Mouse (Mus musculus) CH12.LX (cell line): ENCODE results near the gene Ppm1l. TPM values are rescaled to one million over a fixed set of nuclear protein-coding genes. Genes with fewer than 3 reads are reported as not detected.

Experiments
- DNase-seq: peaks from one replicate; pipeline ENCODE4 v3.0.0-alpha.2; 2013; ENCODE audit errors: extremely low read depth
- H3K27ac ChIP-seq: 2 replicates; pipeline ENCODE4 v1.5.1; 2012; ENCODE audit warnings: low read depth, mild to moderate bottlenecking, control low read depth, moderate library complexity; ENCODE audit not compliant: insufficient read depth
- H3K27me3 ChIP-seq: replicated peaks from 2 replicates; pipeline ENCODE3; 2012; ENCODE audit warnings: inconsistent platforms
- H3K36me3 ChIP-seq, 2 experiments: replicated peaks in 1 of 2; 2 replicates each; pipeline versions ENCODE3 to v1.6.1; 2012; ENCODE audit warnings: inconsistent platforms in 1 of 2, low read length in 1 of 2, mild to moderate bottlenecking in 1 of 2, mixed read lengths in 1 of 2, moderate library complexity in 1 of 2; ENCODE audit not compliant: control insufficient read depth in 1 of 2, insufficient read depth in 1 of 2
- H3K4me1 ChIP-seq, 2 experiments: 2 replicates each; pipeline ENCODE4 v1.6.1; 2012; ENCODE audit warnings: inconsistent platforms in 1 of 2, moderate library complexity in 1 of 2; ENCODE audit not compliant: insufficient read depth in 2 of 2, control insufficient read depth in 1 of 2
- H3K4me2 ChIP-seq: 2 replicates; pipeline ENCODE4 v1.6.1; 2012; ENCODE audit warnings: low read depth, mild to moderate bottlenecking, control low read depth; ENCODE audit not compliant: poor library complexity, insufficient read depth, severe bottlenecking
- H3K4me3 ChIP-seq, 3 experiments: fragments of 150-350 bp in 1 of 3; sonication (generic) in 1 of 3; replicated peaks in 1 of 3; 2 replicates each; pipeline versions ENCODE3 to v1.5.1; 2011 to 2012; ENCODE audit warnings: low read depth in 2 of 3, low read length in 2 of 3, mild to moderate bottlenecking in 2 of 3, moderate library complexity in 2 of 3, control low read depth in 1 of 3, improper control_type of control experiment in 1 of 3, inconsistent platforms in 1 of 3, mixed read lengths in 1 of 3; ENCODE audit not compliant: poor library complexity in 1 of 3
- H3K79me2 ChIP-seq: replicated peaks from 2 replicates; pipeline ENCODE4 v1.6.1; 2012; ENCODE audit warnings: mild to moderate bottlenecking, moderate library complexity; ENCODE audit not compliant: control insufficient read depth, poor library complexity, insufficient read depth, severe bottlenecking; ENCODE audit errors: extremely low read depth
- H3K9ac ChIP-seq: 2 replicates; pipeline ENCODE4 v1.6.1; 2012; ENCODE audit warnings: low read depth, mild to moderate bottlenecking, control low read depth, moderate library complexity; ENCODE audit not compliant: insufficient read depth
- H3K9me3 ChIP-seq: replicated peaks from 2 replicates; pipeline ENCODE3; 2012; ENCODE audit warnings: low read length, inconsistent platforms, mixed read lengths
- CHD1 ChIP-seq: IDR thresholded peaks from 2 replicates; pipeline ENCODE4 v1.6.1; 2012; ENCODE audit warnings: low read depth, low read length, improper control_type of control experiment, inconsistent platforms
- ETS1 ChIP-seq: conservative IDR thresholded peaks from 2 replicates; pipeline ENCODE4 v1.6.1; 2012; ENCODE audit warnings: low read depth, mild to moderate bottlenecking, inconsistent platforms, low read length, improper control_type of control experiment, moderate library complexity
- GABPA ChIP-seq: IDR thresholded peaks from 2 replicates; pipeline ENCODE4 v1.6.1; 2012; ENCODE audit warnings: low read depth, low read length, improper control_type of control experiment, inconsistent platforms; ENCODE audit not compliant: insufficient replicate concordance
- IRF4 ChIP-seq: IDR thresholded peaks from 2 replicates; pipeline ENCODE4 v1.6.1; 2014; ENCODE audit warnings: low read depth, mild to moderate bottlenecking, inconsistent platforms, low read length, improper control_type of control experiment
- JUND ChIP-seq: conservative IDR thresholded peaks from 2 replicates; pipeline ENCODE4 v1.6.1; 2011; ENCODE audit warnings: low read depth, low read length, improper control_type of control experiment
- MAFK ChIP-seq: IDR thresholded peaks from 2 replicates; pipeline ENCODE4 v1.6.1; 2011; ENCODE audit warnings: low read length, improper control_type of control experiment; ENCODE audit not compliant: insufficient replicate concordance
- MAZ ChIP-seq: IDR thresholded peaks from 2 replicates; pipeline ENCODE4 v1.6.1; 2012; ENCODE audit warnings: low read depth, mild to moderate bottlenecking, inconsistent platforms, low read length, improper control_type of control experiment, moderate library complexity
- NELFE ChIP-seq: IDR thresholded peaks from 2 replicates; pipeline ENCODE4 v1.6.1; 2011; ENCODE audit warnings: low read depth, low read length, improper control_type of control experiment
- NRF1 ChIP-seq: IDR thresholded peaks from 2 replicates; pipeline ENCODE4 v1.6.1; 2014; ENCODE audit warnings: low read depth, mild to moderate bottlenecking, inconsistent platforms, low read length, improper control_type of control experiment, moderate library complexity
- RAD21 ChIP-seq: IDR thresholded peaks from 2 replicates; pipeline ENCODE4 v1.6.1; 2011; ENCODE audit warnings: low read depth, mild to moderate bottlenecking, low read length, improper control_type of control experiment, moderate library complexity
- SIN3A ChIP-seq: IDR thresholded peaks from 2 replicates; pipeline ENCODE4 v1.6.1; 2012; ENCODE audit warnings: low read length, improper control_type of control experiment, inconsistent platforms
- SMC3 ChIP-seq: IDR thresholded peaks from 2 replicates; pipeline ENCODE4 v1.6.1; 2011; ENCODE audit warnings: low read depth, low read length, improper control_type of control experiment
- ZC3H11A ChIP-seq: IDR thresholded peaks from 2 replicates; pipeline ENCODE4 v1.6.1; 2012; ENCODE audit warnings: low read depth, mild to moderate bottlenecking, inconsistent platforms, low read length, improper control_type of control experiment
- ZNF384 ChIP-seq: IDR thresholded peaks from 2 replicates; pipeline ENCODE4 v1.6.1; 2012; ENCODE audit warnings: low read depth, low read length, improper control_type of control experiment, inconsistent platforms
- dilution Hi-C: fragments of 300-500 bp; cut with MboI; formaldehyde crosslinking; loops from 2 replicates; pipeline ENCODE4 v1.14.3; 2020; ENCODE audit warnings: low sequenced_read_pairs; ENCODE audit not compliant: extremely low pct_unique_long_range_greater_than_20kb, extremely low pct_ligation_motif_present
- in situ Hi-C: fragments of 300-500 bp; cut with MboI; formaldehyde crosslinking; loops from 3 replicates; pipeline ENCODE4 v1.14.3; 2019; ENCODE audit warnings: low sequenced_read_pairs, low pct_ligation_motif_present, low pct_unique_long_range_greater_than_20kb, mixed read lengths
- polyA plus RNA-seq: library from polyadenylated mRNA; unstranded; fragments of >175 nt; gene quantifications from 2 replicates; pipeline ENCODE4 v1.2.1, GENCODE M21; 2012; ENCODE audit warnings: low read depth; ENCODE audit not compliant: insufficient read length
- total RNA-seq, 2 experiments: library from RNA; depleted of rRNA; stranded (reverse); fragments of 300-350 nt in 1 of 2; fragments of >200 nt in 1 of 2; gene quantifications; 2 replicates each; pipeline ENCODE4 v1.2.3; 2012 to 2014

Ppm1l gene
- total and polyA plus RNA-seq, 3 experiments, result 0.68 to 2.4 (median 1.7) TPM

- Histone ChIP-seq H3K9me3 (no peaks in the 10 kb centered on the region), H3K27me3 (no peaks in the 10 kb centered on the region), H3K4me3 (no peak overlapping the region), H3K36me3 (no peaks in the 10 kb centered on the region), H3K79me2 (no peaks in the 10 kb centered on the region), H3K27ac (no peak overlapping the region), H3K9ac (no peak overlapping the region), H3K4me2 (no peak overlapping the region), H3K4me1 (no peaks in the 10 kb centered on the region)
- no peak for TF ChIP-seq CHD1
- no peak for TF ChIP-seq MAFK
- TF ChIP-seq NELFE, result no peak
- TF ChIP-seq IRF4, result no peak
- no peak for TF ChIP-seq JUND
- TF ChIP-seq SIN3A, result no peak
- TF ChIP-seq RAD21, result no peak
- no peak for TF ChIP-seq MAZ
- in situ Hi-C loops (no loop called here), dilution Hi-C loops (no loop called here)
- DNase-seq, result no peak
Measured at GRCm38 (mm10) chr3:69535941-69536647, 219.4 kb downstream of the Ppm1l start.

GRCm38 (mm10) chr3:69542962-69543361 lies 226.3 kb downstream of the Ppm1l start:
- DNase-seq, result no peak
- in situ Hi-C loops, result no loop called here
- Histone ChIP-seq H3K4me1 (peaks cover 0 to 6% of the 10 kb centered on the region in 2 experiments; a peak in 2 of 4 replicates), H3K9me3 (no peaks in the 10 kb centered on the region), H3K4me2 (no peak overlapping the region), H3K36me3 (no peaks in the 10 kb centered on the region), H3K4me3 (no peak overlapping the region), H3K27ac (no peak overlapping the region), H3K9ac (no peak overlapping the region), H3K79me2 (no peaks in the 10 kb centered on the region), H3K27me3 (no peaks in the 10 kb centered on the region)
- dilution Hi-C loops, result no loop called here
- TF ChIP-seq GABPA (no peak), SMC3 (no peak), MAFK (no peak), ZC3H11A (no peak), MAZ (no peak), ETS1 (no peak), ZNF384 (no peak), NRF1 (no peak), CHD1 (no peak)
